Mouse (Mus musculus): ENCODE results near the gene Capg. TPM values are rescaled to one million over a fixed set of nuclear protein-coding genes. Genes with fewer than 3 reads are reported as not detected.
A peak's percentile ranks its signal among the peaks of the same experiment; 100 is the strongest.

The Capg gene
- 95.7 and 182 TPM in 2 replicates for polyA plus RNA-seq (2011; ENCODE audit: insufficient read length, low read depth, missing spikeins)

- Histone ChIP-seq H3K4me1 (ENCODE audit: control insufficient read depth, insufficient read depth, low read length) (peaks cover 11% of the 10 kb centered on the region), H3K27ac (ENCODE audit: insufficient read depth, low read length) (peak within 1 kb of the TSS; percentile 72), H3K4me3 (ENCODE audit: insufficient read depth, low read length) (peak within 1 kb of the TSS; percentile 80)
- TF ChIP-seq CTCF (IDR thresholded peaks at IDR 0.05; ENCODE audit: borderline replicate concordance, insufficient read depth, low read length) (no peak), POLR2A (IDR thresholded peaks at IDR 0.05; ENCODE audit: low read depth, low read length) (peak; percentile 79)
Measured at GRCm38 (mm10) chr6:72544283-72544987, at the start of gene Capg. Gene Capg (plus strand): TSS chr6:72544391.

GRCm38 (mm10) chr6:72498950-72499349 lies 45.2 kb upstream of the Capg start:
- Histone ChIP-seq H3K4me1 (ENCODE audit: control insufficient read depth, insufficient read depth, low read length) (peaks cover 2% of the 10 kb centered on the region; the same call in 1 of the 2 replicates), H3K27ac (ENCODE audit: insufficient read depth, low read length) (no peak overlapping the region), H3K4me3 (ENCODE audit: insufficient read depth, low read length) (no peak overlapping the region)
- TF ChIP-seq POLR2A (IDR thresholded peaks at IDR 0.05; ENCODE audit: low read depth, low read length) = no peak
- no peak for TF ChIP-seq CTCF (IDR thresholded peaks at IDR 0.05; ENCODE audit: borderline replicate concordance, insufficient read depth, low read length)

- Histone ChIP-seq H3K4me3 (ENCODE audit: insufficient read depth, low read length) (no peak overlapping the region), H3K4me1 (ENCODE audit: control insufficient read depth, insufficient read depth, low read length) (peaks cover 2% of the 10 kb centered on the region; the same call in 1 of the 2 replicates), H3K27ac (ENCODE audit: insufficient read depth, low read length) (no peak overlapping the region)
- TF ChIP-seq CTCF (IDR thresholded peaks at IDR 0.05; ENCODE audit: borderline replicate concordance, insufficient read depth, low read length) (no peak), POLR2A (IDR thresholded peaks at IDR 0.05; ENCODE audit: low read depth, low read length) (no peak)
Measured at GRCm38 (mm10) chr6:72503309-72503708, 40.9 kb upstream of the Capg start.

GRCm38 (mm10) chr6:72503939-72504338 lies 40.3 kb upstream of the Capg start:
- no peak for TF ChIP-seq POLR2A (IDR thresholded peaks at IDR 0.05; ENCODE audit: low read depth, low read length)
- no peak for TF ChIP-seq CTCF (IDR thresholded peaks at IDR 0.05; ENCODE audit: borderline replicate concordance, insufficient read depth, low read length)
- Histone ChIP-seq H3K4me1 (ENCODE audit: control insufficient read depth, insufficient read depth, low read length) (peaks cover 2% of the 10 kb centered on the region; the same call in 1 of the 2 replicates), H3K4me3 (ENCODE audit: insufficient read depth, low read length) (no peak overlapping the region), H3K27ac (ENCODE audit: insufficient read depth, low read length) (no peak overlapping the region)

- Histone ChIP-seq H3K27ac (ENCODE audit: insufficient read depth, low read length) (no peak overlapping the region), H3K4me1 (ENCODE audit: control insufficient read depth, insufficient read depth, low read length) (peaks cover 2% of the 10 kb centered on the region; the same call in 1 of the 2 replicates), H3K4me3 (ENCODE audit: insufficient read depth, low read length) (no peak overlapping the region)
- no peak for TF ChIP-seq POLR2A (IDR thresholded peaks at IDR 0.05; ENCODE audit: low read depth, low read length)
- no peak for TF ChIP-seq CTCF (IDR thresholded peaks at IDR 0.05; ENCODE audit: borderline replicate concordance, insufficient read depth, low read length)
Measured at GRCm38 (mm10) chr6:72506104-72506503, 38.1 kb upstream of the Capg start.

- Histone ChIP-seq H3K27ac (ENCODE audit: insufficient read depth, low read length) (peak overlapping the region; percentile 77), H3K4me1 (ENCODE audit: control insufficient read depth, insufficient read depth, low read length) (peaks cover 9% of the 10 kb centered on the region), H3K4me3 (ENCODE audit: insufficient read depth, low read length) (no peak overlapping the region)
- TF ChIP-seq POLR2A (IDR thresholded peaks at IDR 0.05; ENCODE audit: low read depth, low read length) (no peak; the same call in 1 of the 2 replicates), CTCF (IDR thresholded peaks at IDR 0.05; ENCODE audit: borderline replicate concordance, insufficient read depth, low read length) (no peak)
Measured at GRCm38 (mm10) chr6:72508596-72508995, 35.6 kb upstream of the Capg start.

- peaks cover 7% of the 10 kb centered on the region; the same call in 1 of the 2 replicates for H3K4me1 ChIP-seq (ENCODE audit: control insufficient read depth, insufficient read depth, low read length)
Measured at GRCm38 (mm10) chr6:72509872-72510435, 34.2 kb upstream of the Capg start.

GRCm38 (mm10) chr6:72510686-72511421 lies 33.3 kb upstream of the Capg start:
- H3K4me3 ChIP-seq (ENCODE audit: insufficient read depth, low read length) = no peak overlapping the region
- no peak overlapping the region for H3K27ac ChIP-seq (ENCODE audit: insufficient read depth, low read length)
- TF ChIP-seq CTCF (IDR thresholded peaks at IDR 0.05; ENCODE audit: borderline replicate concordance, insufficient read depth, low read length) = no peak
- no peak for TF ChIP-seq POLR2A (IDR thresholded peaks at IDR 0.05; ENCODE audit: low read depth, low read length)
- H3K4me1 ChIP-seq (ENCODE audit: control insufficient read depth, insufficient read depth, low read length) = peaks cover 7% of the 10 kb centered on the region; the same call in 1 of the 2 replicates

More at GRCm38 (mm10) chr6:72509872-72510435, 34.2 kb upstream of the Capg start:
- peak overlapping the region; percentile 3; the same call in 1 of the 2 replicates for H3K27ac ChIP-seq (ENCODE audit: insufficient read depth, low read length)
- TF ChIP-seq CTCF (IDR thresholded peaks at IDR 0.05; ENCODE audit: borderline replicate concordance, insufficient read depth, low read length) = no peak
- no peak for TF ChIP-seq POLR2A (IDR thresholded peaks at IDR 0.05; ENCODE audit: low read depth, low read length)
- no peak overlapping the region for H3K4me3 ChIP-seq (ENCODE audit: insufficient read depth, low read length)

- TF ChIP-seq POLR2A (IDR thresholded peaks at IDR 0.05; ENCODE audit: low read depth, low read length) (peak; percentile 21), CTCF (IDR thresholded peaks at IDR 0.05; ENCODE audit: borderline replicate concordance, insufficient read depth, low read length) (no peak)
- Histone ChIP-seq H3K27ac (ENCODE audit: insufficient read depth, low read length) (peak overlapping the region; percentile 78), H3K4me3 (ENCODE audit: insufficient read depth, low read length) (no peak overlapping the region), H3K4me1 (ENCODE audit: control insufficient read depth, insufficient read depth, low read length) (peaks cover 7% of the 10 kb centered on the region; the same call in 1 of the 2 replicates)
Measured at GRCm38 (mm10) chr6:72512386-72513070, 31.7 kb upstream of the Capg start.
